Comparison of ENCODE assay signal across 9 mouse cellular contexts in the genomic region with DNA sequence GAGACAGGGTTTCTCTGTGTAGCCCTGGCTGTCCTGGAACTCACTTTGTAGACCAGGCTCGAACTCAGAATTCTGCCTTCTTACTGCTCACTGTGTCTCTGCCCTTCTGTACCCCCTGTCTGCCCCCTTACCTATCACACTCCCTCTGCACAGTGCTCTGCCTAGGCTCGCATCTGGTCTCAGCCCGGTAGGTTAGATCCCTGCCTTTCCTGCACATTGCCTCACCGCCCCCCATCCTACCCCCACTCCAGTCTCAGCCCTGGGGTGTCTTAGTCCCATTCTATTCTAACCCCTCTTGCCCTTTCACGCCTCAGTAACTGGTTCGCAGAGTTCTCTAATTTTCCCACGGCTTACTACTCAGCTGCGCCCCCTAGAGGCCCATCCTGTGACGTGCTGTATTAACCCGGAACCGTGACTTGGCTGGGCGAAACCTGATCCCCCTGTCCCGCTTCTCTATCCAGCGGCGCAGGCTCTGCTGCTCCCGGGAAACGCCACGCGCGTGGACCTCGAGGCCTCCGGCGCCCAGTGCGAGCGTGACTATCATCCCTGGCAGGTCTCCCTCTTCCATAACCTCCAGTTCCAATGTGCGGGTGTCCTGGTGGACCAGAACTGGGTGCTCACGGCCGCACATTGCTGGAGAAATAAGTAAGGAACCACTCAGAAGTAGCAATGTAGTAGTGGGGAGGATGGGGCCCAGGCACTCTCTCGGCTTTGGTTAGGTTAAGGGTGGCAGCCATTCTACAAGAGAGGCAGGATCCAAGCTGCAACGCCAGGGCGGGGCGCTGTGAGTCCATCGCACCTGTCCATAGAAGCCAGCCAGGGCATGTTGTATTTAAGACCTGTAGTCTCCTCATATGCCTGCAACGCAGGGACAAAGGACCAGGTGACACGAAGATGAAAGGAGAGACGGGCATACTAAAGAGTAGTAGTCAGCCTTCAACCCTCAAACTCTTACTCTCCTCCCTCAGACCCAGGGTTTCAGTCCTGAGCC. TPM values are rescaled to one million over a fixed set of nuclear protein-coding genes. Genes with fewer than 3 reads are reported as not detected.
A peak's percentile ranks its signal among the peaks of the same experiment; 100 is the strongest.
DNase-seq lines count a peak whose midpoint lies in the region; ATAC-seq and TF ChIP-seq lines count a peak whose summit lies in the region.
"Had no signal": no experiment of that assay in that cellular context is flagged by ENCODE, and none has a peak within 500 bp of the region (broad histone marks: within the 10 kb centered on the region; RNA-seq: fewer than 3 reads in every experiment).

No protein-coding gene starts in this region.

- no peaks in the 10 kb centered on the region for H3K27me3 ChIP-seq in cerebellum, adult 2 months (ENCODE audit: control insufficient read depth, insufficient read depth, low read length)
- peaks cover 13% of the 10 kb centered on the region for H3K27me3 ChIP-seq in hindbrain, embryonic 12.5 days

- H3K4me1 ChIP-seq in ES-E14 (ENCODE audit: control insufficient read depth in 2 of 2, insufficient read depth in 2 of 2, low read length in 2 of 2, poor library complexity in 1 of 2), result peaks cover 0 to 19% of the 10 kb centered on the region in 2 experiments; a peak in 3 of 4 replicates
- H3K4me1 ChIP-seq in cerebellum, adult 2 months (ENCODE audit: control insufficient read depth, insufficient read depth, low read length), result no peaks in the 10 kb centered on the region; the same call in 1 of the 2 replicates
- H3K4me1 ChIP-seq in hindbrain, embryonic 12.5 days, result peaks cover 7% of the 10 kb centered on the region

- peak; percentile 90 for DNase-seq in ES-E14 (ENCODE audit: low read depth, low spot score)
- peak; percentile 26 to 39 for DNase-seq in cerebellum, adult 2 months
- DNase-seq in layer of hippocampus, postnatal 25 days (ENCODE audit: extremely low spot score in 1 of 2, low spot score in 1 of 2), result peak; percentile 67 to 88
- peak; percentile 73 to 88 for DNase-seq in lung, postnatal 4 days
- peak; percentile 40 for DNase-seq in right cerebral cortex, adult 18-20 months
- DNase-seq in urinary bladder, postnatal 14 days (ENCODE audit: low spot score), result peak; percentile 87

- H3K9ac ChIP-seq in ES-E14 (ENCODE audit: insufficient read depth, low read depth, low read length, poor library complexity, severe bottlenecking), result peak overlapping the region; percentile 67
- H3K9ac ChIP-seq in hindbrain, embryonic 12.5 days, result peak overlapping the region; percentile 56; the same call in 1 of the 2 replicates

- 8% methylated on average over 36 of the region's 36 CpGs for WGBS in cerebellum, adult 2 months
- WGBS in hindbrain, embryonic 12.5 days, result 9% methylated on average over 36 of the region's 36 CpGs

- H3K9me3 ChIP-seq in ES-E14 (ENCODE audit: control insufficient read depth, insufficient read depth, low read depth, low read length), result no peaks in the 10 kb centered on the region
- H3K9me3 ChIP-seq in hindbrain, embryonic 12.5 days (replicated peaks), result no peaks in the 10 kb centered on the region

- no peak overlapping the region for H3K27ac ChIP-seq in ES-E14 (ENCODE audit: insufficient read depth, low read depth, low read length, poor library complexity, severe bottlenecking)
- H3K27ac ChIP-seq in cerebellum, adult 2 months (ENCODE audit: insufficient read depth, low read length), result no peak overlapping the region
- no peak overlapping the region for H3K27ac ChIP-seq in hindbrain, embryonic 12.5 days

- no peak for TF ChIP-seq POLR2A in cerebellum, adult 2 months (IDR thresholded peaks at IDR 0.05; ENCODE audit: borderline replicate concordance, insufficient read depth, low read length)

- H3K36me3 ChIP-seq in ES-E14 (ENCODE audit: control insufficient read depth, insufficient read depth, low read length, poor library complexity, severe bottlenecking), result no peaks in the 10 kb centered on the region
- H3K36me3 ChIP-seq in hindbrain, embryonic 12.5 days, result no peaks in the 10 kb centered on the region

- peak overlapping the region; percentile 68 for H3K4me2 ChIP-seq in hindbrain, embryonic 12.5 days (replicated peaks)

- peak; percentile 72 for ATAC-seq in frontal cortex, adult (ENCODE audit: low TSS enrichment)
- ATAC-seq in hindbrain, embryonic 12.5 days (ENCODE audit: low FRiP score), result peak; percentile 77

- TF ChIP-seq CTCF in cerebellum, adult 2 months (IDR thresholded peaks at IDR 0.05; ENCODE audit: borderline replicate concordance, insufficient read depth, low read depth, low read length), result peak; percentile 46; the same call in 1 of the 2 replicates

- H3K4me3 ChIP-seq in ES-E14 (ENCODE audit: insufficient read depth in 1 of 2, low read depth in 1 of 2, low read length in 2 of 2, poor library complexity in 1 of 2, severe bottlenecking in 1 of 2), result peak overlapping the region; percentile 45 to 56; a peak in 3 of 4 replicates
- H3K4me3 ChIP-seq in cerebellum, adult 2 months (replicated peaks; ENCODE audit: insufficient read depth, low read depth, low read length), result no peak overlapping the region
- peak overlapping the region; percentile 27 for H3K4me3 ChIP-seq in hindbrain, embryonic 12.5 days

- in situ Hi-C loops in ES-E14 (cut with MboI; ENCODE audit: low sequenced_read_pairs in 2 of 2, unreplicated experiment in 2 of 2), result no loop called here

TF ChIP-seq in ES-E14, 5 proteins besides CTCF, POLR2A, EP300 and RAD21:
- TF ChIP-seq MAFK (IDR thresholded peaks at IDR 0.05; ENCODE audit: insufficient read depth, low read depth, low read length) (peak; percentile 51; the same call in 1 of the 2 replicates), CHD2 (IDR thresholded peaks at IDR 0.05; ENCODE audit: low read depth, low read length) (no peak), HCFC1 (IDR thresholded peaks at IDR 0.05; ENCODE audit: borderline replicate concordance, insufficient read depth, low read length) (peak; percentile 36; the same call in 1 of the 2 replicates)

RNA-seq across cellular contexts. Expression of gene Klk10, which starts 1.7 kb away (rescaled TPM):
- total RNA-seq in ES-E14 (2012; rRNA removed), result 4.4 TPM in 2 replicates
- 0.20 and 0.24 TPM in 2 replicates for polyA plus RNA-seq in cerebellum, adult 2 months (2012; rRNA removed)
- polyA plus RNA-seq in hindbrain, embryonic 12.5 days (2016; fragmentation: Nextera tagmentation; extraction: Ambion mirVana), result 0.27 and 0.92 TPM in 2 replicates
- total RNA-seq in layer of hippocampus, postnatal 25 days (2021), result 1 to 10 TPM in 1 of 2 experiments, under 1 TPM in 1; 0.39 to 1.4 TPM
- total RNA-seq: left cerebral cortex, adult 8-10 months had no signal

RNA-seq across cellular contexts. Expression of gene Klk11, which starts 8.2 kb away (rescaled TPM):
- total RNA-seq in ES-E14 (2012; rRNA removed), result 1.7 and 2.4 TPM in 2 replicates
- not detected in 2 replicates for polyA plus RNA-seq in cerebellum, adult 2 months (2012; rRNA removed)
- polyA plus RNA-seq in hindbrain, embryonic 12.5 days (2016; fragmentation: Nextera tagmentation; extraction: Ambion mirVana), result 0.22 and 0.30 TPM in 2 replicates
- not detected for total RNA-seq in layer of hippocampus, postnatal 25 days (2021)
- total RNA-seq: left cerebral cortex, adult 8-10 months had no signal

RNA-seq across cellular contexts. Expression of gene Klk9, which starts 9.1 kb away (rescaled TPM):
- 0.13 TPM in 1 of 2 replicates, not detected in the other for total RNA-seq in ES-E14 (2012; rRNA removed)
- polyA plus RNA-seq in cerebellum, adult 2 months (2012; rRNA removed), result 0.07 and 0.11 TPM in 2 replicates
- polyA plus RNA-seq in hindbrain, embryonic 12.5 days (2016; fragmentation: Nextera tagmentation; extraction: Ambion mirVana), result not detected in 2 replicates
- under 1 TPM in 1 of 2 experiments, not detected in 1; 0.23 TPM for total RNA-seq in layer of hippocampus, postnatal 25 days (2021)
- total RNA-seq: left cerebral cortex, adult 8-10 months had no signal

RNA-seq across cellular contexts. Expression of gene Klk12, which starts 13.9 kb away (rescaled TPM):
- total RNA-seq in ES-E14 (2012; rRNA removed), result not detected in 2 replicates
- not detected in 2 replicates for polyA plus RNA-seq in cerebellum, adult 2 months (2012; rRNA removed)
- not detected in 2 replicates for polyA plus RNA-seq in hindbrain, embryonic 12.5 days (2016; fragmentation: Nextera tagmentation; extraction: Ambion mirVana)
- not detected for total RNA-seq in layer of hippocampus, postnatal 25 days (2021)
- total RNA-seq: left cerebral cortex, adult 8-10 months had no signal

RNA-seq across cellular contexts. Expression of gene Klk8, which starts 14.8 kb away (rescaled TPM):
- total RNA-seq in ES-E14 (2012; rRNA removed), result 24.9 and 63.7 TPM in 2 replicates
- polyA plus RNA-seq in cerebellum, adult 2 months (2012; rRNA removed), result 1.6 and 1.9 TPM in 2 replicates
- 8.9 and 10.1 TPM in 2 replicates for polyA plus RNA-seq in hindbrain, embryonic 12.5 days (2016; fragmentation: Nextera tagmentation; extraction: Ambion mirVana)
- total RNA-seq in layer of hippocampus, postnatal 25 days (2021), result 10 to 100 TPM; 25.8 to 26.0 TPM

Comparison
In these comparisons a context has a peak if more than half of its experiments do, and no peak if none do; other contexts are left out.
1. DNase-seq: peak in every context shown above with its lines; median percentile 90 in ES-E14; 87 in urinary bladder, postnatal 14 days; 80 in lung, postnatal 4 days; 78 in layer of hippocampus, postnatal 25 days; 40 in right cerebral cortex, adult 18-20 months; 32 in cerebellum, adult 2 months.